Comparison of ENCODE assay signal across 8 mouse cellular contexts in genomic region chr1:58972851-58973365, GRCm38 (mm10). TPM values are rescaled to one million over a fixed set of nuclear protein-coding genes. Genes with fewer than 3 reads are reported as not detected.
A peak's percentile ranks its signal among the peaks of the same experiment; 100 is the strongest.
DNase-seq lines count a peak whose midpoint lies in the region; ATAC-seq and TF ChIP-seq lines count a peak whose summit lies in the region.

No protein-coding gene starts in this region.

- peak overlapping the region; percentile 87 for H3K9ac ChIP-seq in heart, embryonic 12.5 days
- H3K9ac ChIP-seq in ES-Bruce4 (ENCODE audit: low read depth, poor library complexity, severe bottlenecking) = peak overlapping the region; percentile 78
- peak overlapping the region; percentile 88 for H3K9ac ChIP-seq in forebrain, embryonic 11.5 days (ENCODE audit: low read length)
- H3K9ac ChIP-seq in liver, embryonic 16.5 days (ENCODE audit: low read depth, low read length) = peak overlapping the region; percentile 99

- no peaks in the 10 kb centered on the region for H3K27me3 ChIP-seq in heart, embryonic 12.5 days (replicated peaks)
- H3K27me3 ChIP-seq in ES-Bruce4 (ENCODE audit: control insufficient read depth, insufficient read depth, low read length, poor library complexity, severe bottlenecking) = no peaks in the 10 kb centered on the region
- no peaks in the 10 kb centered on the region for H3K27me3 ChIP-seq in forebrain, embryonic 11.5 days (ENCODE audit: control insufficient read depth, insufficient read depth, low read length)
- no peaks in the 10 kb centered on the region for H3K27me3 ChIP-seq in liver, embryonic 16.5 days (ENCODE audit: control insufficient read depth, insufficient read depth, low read depth, low read length)

- peak overlapping the region; percentile 85 for H3K27ac ChIP-seq in heart, embryonic 12.5 days (ENCODE audit: poor library complexity, severe bottlenecking)
- H3K27ac ChIP-seq in ES-Bruce4 (ENCODE audit: insufficient read depth, low read length) = peak overlapping the region; percentile 21; the same call in 1 of the 2 replicates
- H3K27ac ChIP-seq in forebrain, embryonic 11.5 days (ENCODE audit: low read depth, low read length) = no peak overlapping the region
- H3K27ac ChIP-seq in liver, embryonic 16.5 days (ENCODE audit: low read length) = peak overlapping the region; percentile 87

- peak; percentile 10; the same call in 1 of the 2 replicates for ATAC-seq in heart, embryonic 12.5 days (ENCODE audit: insufficient number of reproducible peaks, low FRiP score)
- ATAC-seq in forebrain, embryonic 11.5 days (replicated peaks; ENCODE audit: low FRiP score) = peak; percentile 14
- peak; percentile 15 for ATAC-seq in liver, embryonic 16.5 days (ENCODE audit: low read depth)

- intact Hi-C loops in heart, postnatal 36 days (cut with DNase I) = loop anchor here (2.0 to 10.0 kb wide), 3 partner anchors 16 to 201 kb away; no protein-coding TSS in a partner anchor

- H3K4me1 ChIP-seq in heart, embryonic 12.5 days (replicated peaks) = peaks cover 34% of the 10 kb centered on the region
- H3K4me1 ChIP-seq in ES-Bruce4 (ENCODE audit: control insufficient read depth, insufficient read depth, low read length) = no peaks in the 10 kb centered on the region
- H3K4me1 ChIP-seq in forebrain, embryonic 11.5 days (replicated peaks; ENCODE audit: control insufficient read depth, insufficient read depth, low read length) = no peaks in the 10 kb centered on the region; the same call in 1 of the 2 replicates
- H3K4me1 ChIP-seq in liver, embryonic 16.5 days (ENCODE audit: control insufficient read depth, low read depth, low read length) = peaks cover 21% of the 10 kb centered on the region

- H3K4me3 ChIP-seq in heart, embryonic 12.5 days = peak overlapping the region; percentile 88
- peak overlapping the region; percentile 98 for H3K4me3 ChIP-seq in ES-Bruce4 (ENCODE audit: low read depth, low read length)
- peak overlapping the region; percentile 79 for H3K4me3 ChIP-seq in forebrain, embryonic 11.5 days (ENCODE audit: low read depth, low read length)
- peak overlapping the region; percentile 97 for H3K4me3 ChIP-seq in liver, embryonic 16.5 days (ENCODE audit: low read depth, low read length)

- no peaks in the 10 kb centered on the region for H3K9me3 ChIP-seq in heart, embryonic 12.5 days (replicated peaks)
- no peaks in the 10 kb centered on the region for H3K9me3 ChIP-seq in ES-Bruce4 (replicated peaks; ENCODE audit: control insufficient read depth, insufficient read depth, low read length, poor library complexity, severe bottlenecking)
- H3K9me3 ChIP-seq in forebrain, embryonic 11.5 days (ENCODE audit: control insufficient read depth, low read length) = no peaks in the 10 kb centered on the region
- no peaks in the 10 kb centered on the region for H3K9me3 ChIP-seq in liver, embryonic 16.5 days (replicated peaks; ENCODE audit: control insufficient read depth, low read length)

- H3K36me3 ChIP-seq in heart, embryonic 12.5 days = no peaks in the 10 kb centered on the region
- no peaks in the 10 kb centered on the region for H3K36me3 ChIP-seq in ES-Bruce4 (ENCODE audit: control insufficient read depth, insufficient read depth, low read length, poor library complexity, severe bottlenecking)
- H3K36me3 ChIP-seq in forebrain, embryonic 11.5 days (ENCODE audit: control insufficient read depth, insufficient read depth, low read length) = no peaks in the 10 kb centered on the region
- H3K36me3 ChIP-seq in liver, embryonic 16.5 days (ENCODE audit: control insufficient read depth, insufficient read depth) = peaks cover 6% of the 10 kb centered on the region

- no peak for TF ChIP-seq POLR2A in ES-Bruce4 (IDR thresholded peaks at IDR 0.05; ENCODE audit: insufficient read depth, low read length)

- no peak for TF ChIP-seq CTCF in ES-Bruce4 (IDR thresholded peaks at IDR 0.05; ENCODE audit: low read depth, low read length)

- DNase-seq in heart, postnatal 36 days = no peak
- no peak for DNase-seq in forebrain, embryonic 11.5 days (ENCODE audit: low spot score)
- DNase-seq in right cerebral cortex, postnatal 10 days (ENCODE audit: low spot score in 2 of 2) = no peak
- no peak for DNase-seq in ovary, postnatal 36 days (ENCODE audit: low spot score)
- DNase-seq in ovary, adult 18-20 months (ENCODE audit: low spot score) = no peak

- WGBS in heart, embryonic 12.5 days = under 1% methylated on average over 28 of the region's 28 CpGs
- WGBS in forebrain, embryonic 11.5 days = under 1% methylated on average over 28 of the region's 28 CpGs
- WGBS in liver, embryonic 16.5 days (ENCODE audit: insufficient replicate concordance) = under 1% methylated on average over 28 of the region's 28 CpGs

- no peak for TF ChIP-seq EP300 in ES-Bruce4 (IDR thresholded peaks at IDR 0.05; ENCODE audit: insufficient read depth, low read depth, low read length)

- peak overlapping the region; percentile 82 for H3K4me2 ChIP-seq in heart, embryonic 12.5 days
- peak overlapping the region; percentile 63 for H3K4me2 ChIP-seq in forebrain, embryonic 11.5 days (ENCODE audit: low read depth, low read length, severe bottlenecking)
- H3K4me2 ChIP-seq in liver, embryonic 16.5 days (ENCODE audit: low read depth, low read length) = peak overlapping the region; percentile 56

RNA-seq across cellular contexts. Expression of gene Trak2, which starts 0.3 kb away (rescaled TPM):
- 44.7 and 47.8 TPM in 2 replicates for polyA plus RNA-seq in heart, embryonic 12.5 days (2016; fragmentation: Nextera tagmentation; extraction: Ambion mirVana)
- 100 to 1,000 TPM; 165 to 186 TPM for total RNA-seq in heart, postnatal 36 days (2021)
- polyA plus RNA-seq in ES-Bruce4 (2011; ENCODE audit: insufficient read depth, insufficient read length, low read depth, missing spikeins) = 20.2 and 24.1 TPM in 2 replicates
- 10.3 and 12.0 TPM in 2 replicates for polyA plus RNA-seq in forebrain, embryonic 11.5 days (2014; fragmentation: Nextera tagmentation; extraction: Ambion mirVana)
- 58.9 TPM in 2 replicates for polyA plus RNA-seq in liver, embryonic 16.5 days (2015; fragmentation: Nextera tagmentation; extraction: Ambion mirVana)

RNA-seq across cellular contexts. Expression of gene Stradb, which starts 0.4 kb away (rescaled TPM):
- polyA plus RNA-seq in heart, embryonic 12.5 days (2016; fragmentation: Nextera tagmentation; extraction: Ambion mirVana) = 23.1 and 25.5 TPM in 2 replicates
- total RNA-seq in heart, postnatal 36 days (2021) = 10 to 100 TPM; 70.2 to 70.6 TPM
- 10.2 and 12.4 TPM in 2 replicates for polyA plus RNA-seq in ES-Bruce4 (2011; ENCODE audit: insufficient read depth, insufficient read length, low read depth, missing spikeins)
- polyA plus RNA-seq in forebrain, embryonic 11.5 days (2014; fragmentation: Nextera tagmentation; extraction: Ambion mirVana) = 34.2 and 35.4 TPM in 2 replicates
- 49.1 and 49.5 TPM in 2 replicates for polyA plus RNA-seq in liver, embryonic 16.5 days (2015; fragmentation: Nextera tagmentation; extraction: Ambion mirVana)
